Mouse (Mus musculus) splenic B cell, adult 2 months (primary cell): ENCODE results near the gene Gm7876.
"Not testable (repeated sequence)": the region's sequence is repeated elsewhere in the genome, so short reads cannot be mapped to it uniquely, and the experiment has no call there.

Source experiments
- DNase-seq: peaks from one replicate; pipeline ENCODE4 v3.0.0-alpha.2; 2011; ENCODE audit warnings: low read depth, low spot score
- H3K27me3 ChIP-seq: 2 replicates; pipeline ENCODE4 v1.6.1; 2012; ENCODE audit warnings: mild to moderate bottlenecking, low read length, moderate library complexity, mixed read lengths; ENCODE audit not compliant: control insufficient read depth, poor library complexity, insufficient read depth, severe bottlenecking
- H3K36me3 ChIP-seq: 2 replicates; pipeline ENCODE4 v1.6.1; 2012; ENCODE audit warnings: mild to moderate bottlenecking, low read length, moderate library complexity, mixed read lengths; ENCODE audit not compliant: control insufficient read depth, poor library complexity, insufficient read depth, severe bottlenecking

Gene Gm7876

DNA sequence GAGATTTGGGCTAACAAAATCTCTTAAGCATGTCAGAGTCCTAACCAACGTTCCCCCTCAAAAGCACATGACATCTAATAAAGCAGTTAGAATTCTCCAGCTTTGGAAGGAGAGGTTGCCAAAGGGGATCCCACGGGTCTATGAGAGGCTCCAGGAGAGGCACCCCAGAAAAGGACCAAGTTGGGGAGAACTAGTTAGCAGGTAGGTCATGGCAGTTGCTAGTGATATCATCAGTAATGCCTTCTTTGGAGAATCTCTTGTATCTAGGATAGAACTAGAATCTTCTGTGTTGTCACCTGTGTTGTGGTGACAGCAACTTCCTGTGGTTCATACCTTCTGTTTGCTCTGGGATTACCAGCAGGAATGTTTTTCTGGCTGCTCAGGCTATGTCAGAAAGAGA is at the start of gene Gm7876:
Gm7876 (plus strand) TSS at position 301 of the 400 bp plus-strand sequence.
- DNase-seq, H3K27me3 ChIP-seq, H3K36me3 ChIP-seq: not testable (repeated sequence)

- H3K36me3 ChIP-seq, H3K27me3 ChIP-seq, DNase-seq: not testable (repeated sequence)
Measured at GRCm38 (mm10) chr14:4663892-4664291, 45.1 kb upstream of the Gm7876 start, which contains the start of gene Gm3239. Gene Gm3239 (plus strand): TSS chr14:4664192.

GRCm38 (mm10) chr14:4726038-4726880 is 17.2 kb downstream of the Gm7876 start, which contains the start of gene Gm3252:
Gene Gm3252 (plus strand): TSS chr14:4726775.
- not testable (repeated sequence) for H3K27me3 ChIP-seq, DNase-seq, H3K36me3 ChIP-seq
